Mouse (Mus musculus): ENCODE data around the gene Sgsm1.

DNA sequence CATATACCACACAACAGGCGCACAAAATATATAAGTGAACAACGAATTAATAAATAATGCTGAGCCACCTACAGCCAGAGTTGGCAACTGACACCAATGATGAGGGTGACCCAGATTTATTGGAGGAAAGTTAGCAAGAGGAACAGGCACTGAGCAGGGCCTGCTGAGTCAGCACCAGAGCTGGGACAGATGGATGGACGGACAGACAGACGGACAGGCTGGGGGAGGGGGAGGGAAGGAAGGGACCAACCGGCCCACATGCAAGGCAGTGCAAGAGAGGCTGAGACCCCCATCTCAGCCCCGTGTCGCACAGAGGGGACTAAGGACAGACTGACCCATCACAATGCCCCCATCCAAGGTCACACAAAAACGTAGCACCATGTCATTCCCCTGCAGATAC lies 96.5 kb downstream of the Sgsm1 start:
- TF ChIP-seq CTCF (IDR thresholded peaks at IDR 0.05; ENCODE audit: borderline replicate concordance, insufficient read depth, low read depth, low read length) (no peak), POLR2A (IDR thresholded peaks at IDR 0.05; ENCODE audit: borderline replicate concordance, insufficient read depth, low read length) (no peak)

All from cerebellum, adult 2 months (tissue).